Mouse (Mus musculus) urinary bladder, postnatal 4 days (tissue): ENCODE measurements around the gene Rnf166.

Source experiments
- DNase-seq, 2 experiments: peaks; one replicate each; pipeline ENCODE4 v3.0.0; 2021 to 2022; ENCODE audit warnings: low spot score in 2 of 2

Rnf166 gene

GRCm38 (mm10) chr8:122475580-122476320 is at the start of gene Rnf166, which contains the start of gene Ctu2:
Gene Rnf166 (minus strand): TSS chr8:122476064.
Gene Ctu2 (plus strand): TSS chr8:122476143.
- DNase-seq = peak; percentile 92 to 95

GRCm38 (mm10) chr8:122525004-122525403 is 49.1 kb upstream of the Rnf166 start:
- DNase-seq = no peak

DNA sequence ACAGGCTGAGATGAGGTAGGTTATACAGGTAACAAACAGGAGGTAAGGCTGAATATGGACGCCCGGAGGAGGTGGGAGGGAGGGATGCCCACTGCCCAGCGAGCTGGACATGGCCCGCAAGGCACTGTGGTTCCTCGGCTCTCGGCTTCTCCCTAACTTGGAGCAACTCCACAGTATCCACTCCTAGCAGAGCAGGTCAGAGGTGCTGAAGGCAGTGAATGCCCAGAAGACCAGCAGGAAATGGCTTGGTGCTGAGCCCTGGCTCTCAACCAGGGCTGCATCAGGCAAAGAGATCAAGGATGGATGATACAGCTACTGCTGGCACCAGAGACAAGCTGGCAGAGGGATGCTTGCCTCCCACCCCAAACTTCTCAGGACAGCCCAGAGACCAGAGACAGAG is 48.6 kb upstream of the Rnf166 start:
- no peak for DNase-seq

GRCm38 (mm10) chr8:122523652-122524360 is 47.9 kb upstream of the Rnf166 start:
- DNase-seq = no peak

DNA sequence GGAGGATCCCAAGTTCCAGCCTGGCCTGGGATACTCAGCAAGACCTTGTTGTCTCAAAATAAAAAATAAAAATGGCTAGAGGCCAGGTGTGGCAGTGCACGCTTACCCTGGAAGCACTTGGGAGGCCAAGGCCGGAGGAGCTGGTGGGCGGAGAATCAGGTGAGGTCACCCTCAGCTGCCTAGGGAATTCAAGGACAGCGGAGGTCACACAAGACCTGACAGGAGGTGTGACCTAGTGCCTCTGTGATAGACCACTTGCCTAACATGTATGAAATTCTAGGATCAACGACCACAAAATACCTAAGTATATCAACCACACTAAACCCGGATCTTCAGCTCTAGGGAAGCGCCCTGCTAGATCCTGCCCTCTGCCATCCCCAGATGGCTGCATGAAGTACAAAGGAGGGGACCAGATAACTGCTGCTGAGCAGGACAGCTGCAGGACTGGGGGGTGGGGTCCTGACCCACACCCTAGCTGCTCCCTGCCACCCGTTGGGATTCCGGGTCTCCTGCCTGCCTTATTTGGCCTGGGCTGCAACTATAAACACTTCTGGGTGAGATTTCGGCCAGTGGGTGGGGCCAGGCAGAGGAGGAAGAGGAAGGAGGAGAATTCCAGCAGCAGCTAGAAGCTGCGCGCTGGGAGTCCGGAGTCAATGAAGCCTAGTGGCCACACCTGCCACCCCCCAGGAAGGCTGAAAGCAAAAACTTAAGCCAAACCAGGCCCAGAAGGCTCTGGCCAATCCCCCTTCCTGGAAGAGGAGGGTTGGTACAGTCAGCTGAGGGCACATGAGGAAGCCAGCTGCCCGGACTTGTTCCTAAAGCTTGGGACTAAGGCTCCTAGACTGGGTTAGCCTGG is 47.2 kb upstream of the Rnf166 start:
- DNase-seq = no peak

DNA sequence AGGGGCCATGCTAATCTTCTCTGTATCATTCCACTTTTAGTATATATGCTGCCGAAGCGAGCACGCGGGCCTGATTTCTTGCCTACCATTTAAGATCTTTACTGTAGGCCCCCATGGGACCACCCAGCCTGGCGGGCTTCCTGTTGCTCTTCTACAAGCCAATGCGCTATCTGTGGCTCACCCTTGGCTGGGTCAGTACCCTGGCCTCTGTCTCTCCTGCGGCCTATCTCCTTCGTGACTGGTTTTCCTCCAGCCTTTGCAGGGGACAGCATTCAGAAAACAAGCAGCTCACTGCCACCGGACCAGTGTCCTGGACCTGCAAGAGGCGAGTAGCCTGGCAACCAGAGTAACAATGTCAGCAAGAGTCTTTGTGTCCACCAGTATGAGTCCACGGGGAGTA is 44.7 kb upstream of the Rnf166 start:
- no peak for DNase-seq

- no peak for DNase-seq
Measured at GRCm38 (mm10) chr8:122517541-122518190, 41.8 kb upstream of the Rnf166 start.

DNA sequence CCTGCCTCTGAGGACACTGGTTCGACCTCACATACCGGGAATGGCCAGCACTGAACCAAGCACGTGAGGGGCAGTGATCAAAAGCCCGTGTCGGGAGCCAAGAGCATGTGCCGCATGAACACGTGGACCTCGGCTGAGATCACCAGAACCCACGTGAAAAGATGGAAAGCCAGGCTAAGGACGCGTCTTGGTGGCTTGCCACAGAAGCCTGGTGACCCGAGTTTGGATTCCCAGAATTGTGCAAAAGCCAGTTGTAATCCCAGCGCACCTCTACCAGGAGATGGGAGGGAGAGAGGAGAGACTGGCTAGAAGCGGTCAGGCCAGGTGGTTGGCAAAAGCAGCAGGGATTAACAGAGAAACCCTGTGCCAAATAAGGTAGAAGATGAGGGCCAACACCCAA is 39.8 kb upstream of the Rnf166 start:
- no peak for DNase-seq

DNA sequence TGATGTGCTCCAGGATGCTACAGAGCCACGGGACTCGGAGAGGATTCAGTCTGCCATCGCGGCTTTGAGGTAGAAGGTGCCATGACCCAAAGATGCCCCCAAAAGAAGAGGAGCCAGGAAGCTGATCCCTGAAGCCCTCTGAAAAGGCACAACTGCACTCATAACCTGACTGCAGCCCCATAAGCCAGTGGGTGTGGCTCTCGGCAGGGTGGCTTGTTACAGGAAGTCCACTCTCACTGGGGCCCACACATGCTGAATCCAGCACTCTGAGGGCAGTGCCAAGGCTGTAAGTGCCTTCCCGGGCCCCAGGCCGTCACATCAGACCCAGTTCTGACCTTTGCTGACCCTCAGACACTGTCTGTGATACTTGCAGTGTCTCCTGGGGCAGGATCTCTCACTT is 36.5 kb upstream of the Rnf166 start:
- DNase-seq = no peak

DNA sequence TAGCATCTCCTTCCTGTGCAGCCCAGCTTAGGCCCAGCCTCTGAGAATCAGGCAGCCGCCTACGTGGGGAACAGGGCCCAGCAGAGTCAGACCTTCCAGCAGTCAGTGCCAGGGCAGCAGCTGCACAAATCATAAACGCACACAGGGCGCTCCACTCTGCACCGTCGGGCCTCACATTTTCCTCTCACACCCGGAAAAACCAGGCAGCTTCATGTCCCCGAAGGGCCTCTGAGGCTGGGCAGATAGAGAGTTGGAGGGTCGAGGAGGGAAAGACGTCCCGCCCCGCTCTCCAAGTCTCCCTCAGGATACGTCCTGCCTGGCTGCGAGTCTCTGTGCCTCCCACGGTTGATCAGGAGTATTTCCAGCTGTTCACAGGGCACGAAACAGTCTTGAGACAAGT is 35.7 kb upstream of the Rnf166 start:
- DNase-seq = peak; percentile 66 to 68

DNA sequence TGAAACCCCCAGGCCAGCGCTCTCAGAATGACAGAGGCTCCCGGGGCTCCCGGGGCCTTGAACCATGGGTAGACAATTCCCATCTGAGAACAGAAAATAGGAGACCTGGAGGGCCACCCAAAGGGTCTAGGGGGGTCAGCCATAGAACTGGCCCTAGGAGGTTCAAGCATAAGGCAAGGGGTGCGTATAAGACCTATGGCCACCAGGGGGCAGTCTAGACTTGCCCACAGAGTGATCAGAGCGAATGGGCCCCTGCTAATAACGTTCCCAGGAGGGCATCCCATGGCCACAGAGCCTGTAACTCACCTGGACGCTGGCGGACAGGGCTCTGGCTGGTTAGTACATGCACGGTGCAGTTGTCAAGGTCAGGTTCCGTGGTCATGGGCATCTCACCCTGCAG is 25.0 kb upstream of the Rnf166 start:
- DNase-seq = peak; percentile 62 to 82

GRCm38 (mm10) chr8:122497912-122498311 is 22.0 kb upstream of the Rnf166 start:
- no peak for DNase-seq

GRCm38 (mm10) chr8:122497016-122497734 is 21.3 kb upstream of the Rnf166 start:
- no peak for DNase-seq

DNA sequence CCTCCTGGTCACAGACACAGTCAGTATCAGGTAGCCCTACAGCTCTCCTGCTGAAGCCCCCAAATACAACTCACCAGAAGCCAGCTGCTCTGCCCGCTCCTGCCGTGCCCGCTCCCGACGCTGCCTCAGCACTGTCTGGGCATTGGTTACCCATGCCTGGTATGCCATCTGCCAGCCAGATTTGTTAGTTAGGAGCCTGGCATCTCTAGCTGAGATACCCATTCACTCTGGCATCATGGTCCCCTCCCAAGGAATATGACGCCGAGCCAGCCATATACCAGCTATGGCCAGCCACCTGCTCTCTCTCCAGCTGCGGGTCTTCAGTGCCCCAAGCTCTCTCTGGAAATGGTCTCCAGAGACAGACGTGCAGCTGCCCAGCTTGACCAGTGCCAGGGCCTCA is 12.5 kb upstream of the Rnf166 start:
- DNase-seq = no peak

DNA sequence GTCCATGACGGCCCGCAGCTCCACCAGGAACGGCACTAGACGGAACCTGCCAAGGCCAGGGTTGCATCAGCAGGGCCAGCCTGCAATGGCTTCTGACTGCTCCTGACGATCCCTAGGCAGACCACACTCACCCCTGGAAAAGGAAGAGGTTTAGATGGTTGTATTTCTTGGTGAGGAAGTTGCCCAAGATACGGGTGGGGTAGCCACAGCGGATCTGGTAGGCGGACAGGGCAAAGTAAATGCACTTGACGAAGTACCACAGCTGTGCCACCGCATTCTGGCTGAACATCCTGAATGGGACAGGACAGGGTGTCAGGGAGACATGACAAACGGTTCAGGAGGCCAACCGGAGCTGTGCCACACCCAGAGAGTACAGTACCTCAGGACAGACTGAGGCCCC is 9.0 kb upstream of the Rnf166 start:
- no peak for DNase-seq

GRCm38 (mm10) chr8:122483877-122484276 is 8.0 kb upstream of the Rnf166 start:
- no peak for DNase-seq

GRCm38 (mm10) chr8:122482448-122482847 is 6.6 kb upstream of the Rnf166 start:
- no peak for DNase-seq

GRCm38 (mm10) chr8:122474951-122475560 is 808 bp downstream of the Rnf166 start:
- DNase-seq = peak in 1 of 2 experiments; percentile 44

- no peak for DNase-seq
Measured at GRCm38 (mm10) chr8:122473911-122474421, 1.9 kb downstream of the Rnf166 start.

DNA sequence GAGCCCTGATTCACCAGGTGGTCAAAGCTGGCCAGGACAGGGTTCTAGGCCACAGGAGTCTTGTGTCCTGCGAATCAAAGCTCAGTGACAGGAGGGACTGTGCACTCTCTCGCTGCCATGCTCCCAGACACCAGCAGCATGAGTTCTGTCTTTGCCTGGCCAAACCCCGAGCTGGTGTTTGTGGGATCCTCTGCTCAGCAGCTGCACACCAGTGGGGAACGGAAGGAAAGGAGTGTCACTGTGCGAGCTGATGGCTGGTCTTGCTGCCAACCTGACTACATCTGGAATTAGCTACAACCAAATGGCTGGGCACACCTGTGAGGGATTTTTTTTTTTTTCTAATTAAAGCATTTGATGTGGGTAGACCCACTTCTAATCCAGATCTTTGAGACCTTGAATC is 5.2 kb downstream of the Rnf166 start:
- no peak for DNase-seq
